Mouse (Mus musculus): Measurements from ENCODE around the gene Prc1. TPM values are rescaled to one million over a fixed set of nuclear protein-coding genes. Genes with fewer than 3 reads are reported as not detected.

Prc1 gene
- 37.3 and 62.3 TPM in 2 replicates for polyA plus RNA-seq (2012; rRNA removed)

GRCm38 (mm10) chr7:80294062-80294763 lies at the start of gene Prc1:
Gene Prc1 (plus strand): TSS chr7:80294450.
- TF ChIP-seq POLR2A (IDR thresholded peaks at IDR 0.05; ENCODE audit: borderline replicate concordance, extremely low read depth, insufficient read depth, insufficient read length, poor library complexity, severe bottlenecking) = peak; percentile 36; the same call in 1 of the 2 replicates
- no peak for TF ChIP-seq CTCF (IDR thresholded peaks at IDR 0.05; ENCODE audit: borderline replicate concordance, extremely low read depth, insufficient read depth, insufficient read length)
- DNase-seq (ENCODE audit: low read depth) = peak; percentile 99

- no peak for DNase-seq (ENCODE audit: low read depth)
- TF ChIP-seq CTCF (IDR thresholded peaks at IDR 0.05; ENCODE audit: borderline replicate concordance, extremely low read depth, insufficient read depth, insufficient read length) (no peak), POLR2A (IDR thresholded peaks at IDR 0.05; ENCODE audit: borderline replicate concordance, extremely low read depth, insufficient read depth, insufficient read length, poor library complexity, severe bottlenecking) (no peak)
Observed at GRCm38 (mm10) chr7:80244851-80245250, 49.4 kb upstream of the Prc1 start.

GRCm38 (mm10) chr7:80246148-80246721 lies 48.0 kb upstream of the Prc1 start, which contains the start of gene Ttll13:
Gene Ttll13 (plus strand): TSS chr7:80246376.
- DNase-seq (ENCODE audit: low read depth) = peak; percentile 100
- peak; percentile 69; the same call in 1 of the 2 replicates for TF ChIP-seq POLR2A (IDR thresholded peaks at IDR 0.05; ENCODE audit: borderline replicate concordance, extremely low read depth, insufficient read depth, insufficient read length, poor library complexity, severe bottlenecking)
- TF ChIP-seq CTCF (IDR thresholded peaks at IDR 0.05; ENCODE audit: borderline replicate concordance, extremely low read depth, insufficient read depth, insufficient read length) = peak; percentile 51; the same call in 1 of the 2 replicates

GRCm38 (mm10) chr7:80246859-80247258 lies 47.4 kb upstream of the Prc1 start:
- DNase-seq (ENCODE audit: low read depth) = peak; percentile 7

GRCm38 (mm10) chr7:80252437-80252836 lies 41.8 kb upstream of the Prc1 start:
- no peak for DNase-seq (ENCODE audit: low read depth)
- TF ChIP-seq POLR2A (IDR thresholded peaks at IDR 0.05; ENCODE audit: borderline replicate concordance, extremely low read depth, insufficient read depth, insufficient read length, poor library complexity, severe bottlenecking) = no peak
- TF ChIP-seq CTCF (IDR thresholded peaks at IDR 0.05; ENCODE audit: borderline replicate concordance, extremely low read depth, insufficient read depth, insufficient read length) = no peak

More at GRCm38 (mm10) chr7:80246859-80247258, 47.4 kb upstream of the Prc1 start:
- TF ChIP-seq POLR2A (IDR thresholded peaks at IDR 0.05; ENCODE audit: borderline replicate concordance, extremely low read depth, insufficient read depth, insufficient read length, poor library complexity, severe bottlenecking) (no peak), CTCF (IDR thresholded peaks at IDR 0.05; ENCODE audit: borderline replicate concordance, extremely low read depth, insufficient read depth, insufficient read length) (no peak)

- no peak for TF ChIP-seq CTCF (IDR thresholded peaks at IDR 0.05; ENCODE audit: borderline replicate concordance, extremely low read depth, insufficient read depth, insufficient read length)
- no peak for TF ChIP-seq POLR2A (IDR thresholded peaks at IDR 0.05; ENCODE audit: borderline replicate concordance, extremely low read depth, insufficient read depth, insufficient read length, poor library complexity, severe bottlenecking)
- no peak for DNase-seq (ENCODE audit: low read depth)
Observed at GRCm38 (mm10) chr7:80252886-80253285, 41.4 kb upstream of the Prc1 start.

GRCm38 (mm10) chr7:80255981-80256380 lies 38.3 kb upstream of the Prc1 start:
- no peak for TF ChIP-seq CTCF (IDR thresholded peaks at IDR 0.05; ENCODE audit: borderline replicate concordance, extremely low read depth, insufficient read depth, insufficient read length)
- TF ChIP-seq POLR2A (IDR thresholded peaks at IDR 0.05; ENCODE audit: borderline replicate concordance, extremely low read depth, insufficient read depth, insufficient read length, poor library complexity, severe bottlenecking) = no peak
- DNase-seq (ENCODE audit: low read depth) = no peak

- no peak for DNase-seq (ENCODE audit: low read depth)
- no peak for TF ChIP-seq CTCF (IDR thresholded peaks at IDR 0.05; ENCODE audit: borderline replicate concordance, extremely low read depth, insufficient read depth, insufficient read length)
- no peak for TF ChIP-seq POLR2A (IDR thresholded peaks at IDR 0.05; ENCODE audit: borderline replicate concordance, extremely low read depth, insufficient read depth, insufficient read length, poor library complexity, severe bottlenecking)
Observed at GRCm38 (mm10) chr7:80257706-80258105, 36.5 kb upstream of the Prc1 start.

GRCm38 (mm10) chr7:80260625-80261371 lies 33.5 kb upstream of the Prc1 start, which contains the start of gene Ngrn:
Gene Ngrn (plus strand): TSS chr7:80261215.
- TF ChIP-seq CTCF (IDR thresholded peaks at IDR 0.05; ENCODE audit: borderline replicate concordance, extremely low read depth, insufficient read depth, insufficient read length) = peak; percentile 17; the same call in 1 of the 2 replicates
- TF ChIP-seq POLR2A (IDR thresholded peaks at IDR 0.05; ENCODE audit: borderline replicate concordance, extremely low read depth, insufficient read depth, insufficient read length, poor library complexity, severe bottlenecking) = peak; percentile 40; the same call in 1 of the 2 replicates
- DNase-seq (ENCODE audit: low read depth) = peak; percentile 94

GRCm38 (mm10) chr7:80261372-80261990 lies 32.8 kb upstream of the Prc1 start:
- DNase-seq (ENCODE audit: low read depth) = peak; percentile 30
- no peak for TF ChIP-seq CTCF (IDR thresholded peaks at IDR 0.05; ENCODE audit: borderline replicate concordance, extremely low read depth, insufficient read depth, insufficient read length)
- TF ChIP-seq POLR2A (IDR thresholded peaks at IDR 0.05; ENCODE audit: borderline replicate concordance, extremely low read depth, insufficient read depth, insufficient read length, poor library complexity, severe bottlenecking) = no peak
